Mouse (Mus musculus) lung, adult 18-20 months (tissue): ENCODE measurements around the gene Rps9.
"Not testable (repeated sequence)": the region's sequence is repeated elsewhere in the genome, so short reads cannot be mapped to it uniquely, and the experiment has no call there.

Experiments used
- DNase-seq, 2 experiments: peaks; one replicate each; pipeline ENCODE4 v3.0.0; 2022; ENCODE audit warnings: mixed read lengths in 2 of 2

Gene Rps9

GRCm38 (mm10) chr7:3698471-3698870 is 5.3 kb upstream of the Rps9 start:
- no peak for DNase-seq

- DNase-seq = no peak
Measured at GRCm38 (mm10) chr7:3703148-3703878, 480 bp upstream of the Rps9 start.

GRCm38 (mm10) chr7:3704475-3704874 is 682 bp downstream of the Rps9 start:
- no peak for DNase-seq

DNA sequence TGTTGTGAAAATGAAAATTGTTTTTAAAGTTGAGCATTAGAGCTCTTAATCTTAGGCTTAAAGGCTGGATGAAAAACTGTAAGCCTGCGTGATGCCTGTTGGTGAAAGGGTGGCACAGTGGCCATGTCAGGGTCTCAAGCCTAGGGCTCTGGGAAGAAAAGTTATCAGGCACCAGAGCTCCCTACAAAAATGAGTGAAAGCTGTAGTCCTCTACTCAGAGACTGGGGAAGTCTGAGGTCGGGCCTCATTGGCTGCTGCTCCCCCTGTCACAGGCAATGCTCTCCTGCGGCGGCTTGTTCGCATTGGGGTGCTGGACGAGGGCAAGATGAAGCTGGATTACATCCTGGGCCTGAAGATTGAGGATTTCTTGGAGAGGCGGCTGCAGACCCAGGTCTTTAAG is 1.7 kb downstream of the Rps9 start:
- not testable (repeated sequence) for DNase-seq

DNA sequence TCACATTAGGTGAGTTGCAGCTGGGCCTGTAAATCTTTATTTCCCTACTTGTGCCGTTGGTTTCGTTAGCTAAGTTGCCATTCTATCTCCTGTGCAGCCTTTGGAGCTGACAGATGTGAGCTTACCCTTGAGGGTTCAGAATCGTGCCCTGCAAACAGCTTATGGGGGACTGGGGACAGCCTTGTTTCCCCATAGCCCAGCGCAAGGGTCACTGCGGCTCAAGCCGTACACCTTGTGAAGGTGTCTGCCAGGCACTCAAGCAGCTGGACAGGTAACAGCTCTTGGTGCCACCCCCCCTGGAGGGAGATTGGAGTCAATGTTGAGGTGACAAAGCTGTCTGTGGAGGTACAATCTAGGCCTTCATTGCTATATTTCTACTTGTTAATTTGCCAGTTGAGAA is 2.1 kb downstream of the Rps9 start:
- DNase-seq = no peak

GRCm38 (mm10) chr7:3706343-3706934 is 2.6 kb downstream of the Rps9 start:
- DNase-seq = no peak

DNA sequence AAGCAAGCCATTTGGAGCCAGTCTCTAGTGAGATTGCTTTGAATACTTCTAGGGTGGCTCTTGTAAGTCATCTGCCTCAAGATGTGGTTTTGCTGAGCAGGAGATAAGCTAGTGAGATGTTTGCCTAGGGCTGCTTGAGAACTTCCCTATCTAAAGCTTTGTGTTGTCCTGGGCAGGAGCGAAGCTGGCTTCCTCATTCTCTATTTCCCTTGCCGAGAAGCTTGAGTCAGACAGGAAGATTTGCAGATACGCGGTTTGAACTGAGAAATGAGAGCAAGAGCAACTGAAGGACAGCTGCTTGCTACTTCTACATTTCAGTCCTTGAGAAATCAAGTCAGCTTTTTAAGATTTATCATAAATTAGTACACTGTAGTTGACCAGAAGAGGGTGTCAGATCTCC is 3.2 kb downstream of the Rps9 start:
- peak; percentile 33 to 40 for DNase-seq

- DNase-seq = no peak
Measured at GRCm38 (mm10) chr7:3707568-3708413, 4.0 kb downstream of the Rps9 start.

GRCm38 (mm10) chr7:3708447-3708980 is 4.7 kb downstream of the Rps9 start:
- DNase-seq = not testable (repeated sequence)

DNA sequence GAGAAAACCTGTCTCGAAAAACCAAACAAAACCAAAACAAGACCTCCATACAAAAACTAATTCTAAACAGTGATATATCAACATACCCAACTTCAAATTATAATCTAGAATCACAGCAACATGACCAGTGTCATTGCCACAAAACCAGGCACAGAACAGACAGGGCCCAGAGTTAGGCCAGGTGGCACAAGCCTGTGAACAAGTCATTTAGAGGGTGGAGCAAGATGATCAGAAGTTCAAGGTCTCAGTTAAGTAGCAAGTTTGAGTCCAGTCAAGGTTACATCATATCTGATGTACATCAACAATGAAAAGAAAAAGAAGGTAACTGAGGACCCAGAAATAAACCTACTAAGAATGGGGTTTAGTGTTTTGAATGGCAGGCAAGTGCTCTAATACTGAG is 5.2 kb downstream of the Rps9 start:
- no peak for DNase-seq

- DNase-seq = no peak
Measured at GRCm38 (mm10) chr7:3712264-3712942, 8.6 kb downstream of the Rps9 start.

GRCm38 (mm10) chr7:3715249-3715648 is 11.5 kb downstream of the Rps9 start:
- DNase-seq = no peak

DNA sequence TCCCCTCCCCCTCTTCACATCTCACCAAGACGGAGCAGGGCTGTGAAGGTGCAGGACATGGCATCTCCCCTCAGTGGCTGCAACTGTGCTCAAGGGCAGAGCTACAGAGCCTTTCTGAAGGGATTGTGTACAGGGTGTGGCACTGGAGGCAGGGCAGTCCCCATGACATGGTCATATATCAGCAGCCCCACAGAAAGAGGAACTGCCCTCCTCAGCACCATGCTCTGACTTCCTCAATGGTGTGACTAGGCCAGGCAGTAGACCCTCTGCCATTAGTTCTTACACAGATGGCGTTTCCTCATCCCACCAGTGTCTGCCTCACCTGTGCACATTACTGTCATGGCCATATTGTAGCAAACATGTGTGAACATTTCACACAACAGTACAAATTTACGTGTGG is 16.5 kb downstream of the Rps9 start, which contains the start of gene Pirb:
TSS of gene Pirb (minus strand) at position 124 of the 400 bp plus-strand sequence.
- DNase-seq = not testable (repeated sequence)

GRCm38 (mm10) chr7:3725459-3725858 is 21.7 kb downstream of the Rps9 start:
- not testable (repeated sequence) for DNase-seq

DNA sequence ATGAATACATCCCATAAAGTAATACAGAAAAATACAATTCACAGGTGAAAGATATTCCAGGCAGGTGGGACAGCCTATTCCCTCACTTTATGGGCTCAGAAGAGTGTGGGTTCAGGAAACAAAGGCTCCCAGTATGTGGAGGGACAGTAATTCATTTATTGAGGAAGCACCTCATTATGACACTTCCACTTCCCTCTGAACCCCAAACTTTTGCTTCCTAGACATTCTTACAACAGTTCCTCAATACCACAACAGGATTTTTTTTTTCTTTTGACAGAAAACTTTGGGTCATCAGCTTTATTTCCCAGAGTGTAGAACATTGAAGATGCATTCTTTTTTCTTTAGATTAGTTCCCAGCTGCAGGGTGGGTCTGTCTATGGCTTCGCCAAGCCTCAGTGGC is 28.9 kb downstream of the Rps9 start:
- DNase-seq = not testable (repeated sequence)
